Mouse (Mus musculus) embryonic facial prominence, embryonic 11.5 days (tissue): ENCODE measurements around the gene Ap3m1. TPM values are rescaled to one million over a fixed set of nuclear protein-coding genes. Genes with fewer than 3 reads are reported as not detected.

Source experiments
- ATAC-seq: fragments of 200-750 bp; cut with Nextera tagmentation; replicated peaks from 2 replicates; pipeline ENCODE4 v1.8.0; 2017; ENCODE audit warnings: low read depth; ENCODE audit not compliant: insufficient number of reproducible peaks, low FRiP score, low TSS enrichment
- DNase-seq: peaks from one replicate; pipeline ENCODE4 v3.0.0-alpha.2; 2015; ENCODE audit warnings: low spot score
- H3K27ac ChIP-seq: fragments of 300-500 bp; sonication (generic); replicated peaks from 2 replicates; pipeline ENCODE4 v1.5.1; 2014; ENCODE audit warnings: mild to moderate bottlenecking, low read depth, low read length, control low read depth
- H3K27me3 ChIP-seq: fragments of 300-500 bp; sonication (generic); 2 replicates; pipeline ENCODE4 v1.6.1; 2014; ENCODE audit warnings: mild to moderate bottlenecking, low read length, moderate library complexity, mixed read lengths; ENCODE audit not compliant: control insufficient read depth, insufficient read depth
- H3K36me3 ChIP-seq: fragments of 300-500 bp; sonication (generic); replicated peaks from 2 replicates; pipeline ENCODE4 v1.6.1; 2014; ENCODE audit warnings: low read depth, mild to moderate bottlenecking, low read length, moderate library complexity, mixed read lengths; ENCODE audit not compliant: control insufficient read depth, insufficient read depth
- H3K4me1 ChIP-seq: fragments of 300-500 bp; sonication (generic); 2 replicates; pipeline ENCODE4 v1.6.1; 2014; ENCODE audit warnings: low read length, mixed read lengths; ENCODE audit not compliant: control insufficient read depth, insufficient read depth
- H3K4me2 ChIP-seq: fragments of 300-500 bp; sonication (generic); 2 replicates; pipeline ENCODE4 v1.6.1; 2014; ENCODE audit warnings: low read depth, mild to moderate bottlenecking, control low read depth, low read length, moderate library complexity
- H3K4me3 ChIP-seq: fragments of 300-500 bp; sonication (generic); 2 replicates; pipeline ENCODE4 v1.5.1; 2014; ENCODE audit warnings: low read depth, low read length, control low read depth
- H3K9ac ChIP-seq: fragments of 300-500 bp; sonication (generic); replicated peaks from 2 replicates; pipeline ENCODE4 v1.6.1; 2014; ENCODE audit warnings: mild to moderate bottlenecking, control low read depth, low read length
- H3K9me3 ChIP-seq: fragments of 300-500 bp; sonication (generic); replicated peaks from 2 replicates; pipeline ENCODE4 v1.6.1; 2016; ENCODE audit warnings: mild to moderate bottlenecking, low read length, inconsistent platforms, mixed read lengths; ENCODE audit not compliant: control insufficient read depth
- WGBS: fragments of 180-500 bp; shearing (Covaris S2); extraction: QIAGEN DNeasy Blood & Tissue Kit; methylation state at CpG from one replicate; pipeline ENCODE4 v1.1.7; 2014; 5-methylcytosine and 5-hydroxymethylcytosine counted together
- polyA plus RNA-seq: library from polyadenylated mRNA; unstranded; fragments of >200 nt; fragmentation: Nextera tagmentation; extraction: Ambion mirVana; gene quantifications from 2 replicates; pipeline ENCODE4 v1.2.1, GENCODE M21; 2014

The Ap3m1 gene
- polyA plus RNA-seq, 1 experiment from 2014 or later, result 118 TPM

GRCm38 (mm10) chr14:21064321-21064720 lies 12.0 kb upstream of the Ap3m1 start:
- Histone ChIP-seq H3K9ac (no peak overlapping the region), H3K4me1 (no peaks in the 10 kb centered on the region), H3K4me2 (no peak overlapping the region), H3K27me3 (no peaks in the 10 kb centered on the region), H3K9me3 (no peaks in the 10 kb centered on the region), H3K36me3 (no peaks in the 10 kb centered on the region), H3K27ac (no peak overlapping the region), H3K4me3 (no peak overlapping the region)
- 22% methylated on average over 1 of the region's 1 CpGs for WGBS
- ATAC-seq (no peak), DNase-seq (peak; percentile 28)

DNA sequence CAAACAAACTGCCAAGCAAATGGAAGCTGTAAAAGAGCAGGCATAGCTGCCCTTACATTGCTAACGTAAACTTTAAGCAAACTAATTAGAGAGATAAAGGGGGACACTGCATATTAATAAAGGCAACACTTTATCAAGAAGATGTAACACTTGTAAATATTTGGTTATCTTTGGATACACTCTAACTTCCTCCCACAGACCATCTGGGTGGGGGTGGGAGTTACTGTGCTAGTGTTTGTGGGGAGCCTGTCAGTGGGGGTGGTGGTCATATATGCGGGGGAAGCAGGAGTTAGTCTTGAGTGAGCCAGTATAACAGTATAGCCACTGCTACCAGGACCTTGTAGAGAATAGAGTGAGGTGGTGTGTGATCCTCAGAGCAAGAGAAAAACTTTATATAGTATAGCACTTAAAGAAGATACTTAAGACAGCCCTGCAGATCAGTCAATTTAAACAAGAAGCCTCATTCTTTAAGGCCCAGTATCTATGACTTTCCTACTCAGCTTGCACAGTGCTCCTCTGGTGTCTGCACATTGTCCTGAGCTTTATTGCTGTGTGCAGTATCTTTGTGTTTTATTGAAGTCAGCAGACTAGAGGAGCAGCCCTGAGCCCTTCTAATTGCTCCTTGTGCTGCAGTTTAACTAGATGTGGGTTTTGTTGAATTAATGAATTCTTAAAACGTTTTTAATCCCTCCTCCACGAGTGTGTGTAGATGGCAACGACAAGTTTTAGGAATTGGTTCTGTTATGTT lies 10.6 kb upstream of the Ap3m1 start:
- H3K36me3 ChIP-seq, result no peaks in the 10 kb centered on the region
- DNase-seq (no peak), ATAC-seq (no peak)
- H3K27ac ChIP-seq, result no peak overlapping the region
- no peak overlapping the region for H3K4me3 ChIP-seq
- H3K4me2 ChIP-seq, result no peak overlapping the region
- WGBS, result 80% methylated on average over 5 of the region's 5 CpGs
- H3K9ac ChIP-seq, result no peak overlapping the region
- H3K4me1 ChIP-seq, result no peaks in the 10 kb centered on the region
- no peaks in the 10 kb centered on the region for H3K9me3 ChIP-seq
- no peaks in the 10 kb centered on the region for H3K27me3 ChIP-seq

DNA sequence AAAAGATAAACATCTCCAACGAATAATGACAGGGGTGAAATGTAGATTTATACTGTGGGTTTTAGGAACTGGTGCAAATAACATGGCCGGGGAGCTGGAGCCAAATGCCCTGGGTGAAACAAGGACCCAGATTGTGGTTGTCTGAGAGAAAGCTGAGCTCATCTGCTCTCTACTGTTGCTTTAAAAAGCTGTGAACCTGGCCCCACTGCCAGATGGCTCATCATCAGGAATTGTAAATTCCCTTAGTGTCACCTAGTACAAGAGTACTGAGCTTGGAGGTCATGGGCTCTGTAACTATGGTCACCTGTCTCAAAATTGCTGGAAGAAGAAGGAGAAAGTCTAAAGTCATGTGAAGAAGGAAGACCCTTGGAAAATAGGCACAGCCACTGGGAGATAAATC lies 6.7 kb upstream of the Ap3m1 start:
- Histone ChIP-seq H3K4me3 (no peak overlapping the region), H3K4me1 (no peaks in the 10 kb centered on the region), H3K9ac (no peak overlapping the region), H3K4me2 (no peak overlapping the region), H3K27ac (no peak overlapping the region), H3K27me3 (no peaks in the 10 kb centered on the region), H3K9me3 (no peaks in the 10 kb centered on the region), H3K36me3 (no peaks in the 10 kb centered on the region)
- no peak for ATAC-seq
- 86% methylated on average over 2 of the region's 2 CpGs for WGBS
- DNase-seq, result no peak

DNA sequence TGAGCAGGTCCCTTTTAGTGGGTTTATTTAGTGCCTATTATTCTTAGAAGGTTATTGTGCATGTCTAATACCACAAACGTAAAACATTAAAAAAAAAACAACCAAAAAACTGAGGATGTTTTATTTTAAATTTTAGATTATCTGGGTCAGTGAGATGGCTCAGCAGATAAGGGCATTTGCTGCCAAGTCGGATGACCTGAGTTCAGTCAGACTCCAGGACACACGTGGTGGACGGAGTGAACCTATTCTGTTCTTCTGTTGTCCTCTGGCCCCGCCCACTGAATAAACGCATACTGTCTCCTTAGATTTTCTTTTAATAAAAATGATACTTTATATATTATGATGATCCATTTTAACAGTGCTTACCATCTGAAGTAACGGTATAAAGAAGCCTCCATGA lies 1.3 kb upstream of the Ap3m1 start:
- DNase-seq, result no peak
- Histone ChIP-seq H3K27ac (no peak overlapping the region), H3K4me3 (no peak overlapping the region), H3K9me3 (no peaks in the 10 kb centered on the region), H3K9ac (no peak overlapping the region), H3K36me3 (no peaks in the 10 kb centered on the region), H3K27me3 (no peaks in the 10 kb centered on the region), H3K4me2 (no peak overlapping the region), H3K4me1 (no peaks in the 10 kb centered on the region)
- no peak for ATAC-seq
- WGBS, result 48% methylated on average over 7 of the region's 7 CpGs

- 11% methylated on average over 8 of the region's 8 CpGs for WGBS
Observed at GRCm38 (mm10) chr14:21053151-21053550, 843 bp upstream of the Ap3m1 start.

DNA sequence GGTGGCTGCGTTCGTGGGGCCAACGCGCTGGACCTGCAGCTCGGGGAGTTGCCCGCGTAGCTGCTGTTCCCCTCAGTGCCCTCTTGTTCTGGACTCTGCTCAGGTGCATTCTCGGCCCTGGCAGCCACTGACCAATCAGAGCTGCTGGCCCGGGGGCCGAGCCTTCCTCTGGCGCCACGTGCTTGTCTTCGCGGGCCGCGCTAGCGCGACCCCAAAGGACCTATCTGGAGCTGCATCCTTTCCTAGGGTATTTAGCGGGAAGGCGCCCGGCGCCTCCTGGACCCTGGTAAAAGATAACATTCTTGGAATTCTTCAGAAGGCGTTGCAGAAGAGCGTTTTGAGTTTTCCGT lies 448 bp upstream of the Ap3m1 start:
- under 1% methylated on average over 25 of the region's 25 CpGs for WGBS

More at GRCm38 (mm10) chr14:21053151-21053550, 843 bp upstream of the Ap3m1 start:
- no peak overlapping the region for H3K27ac ChIP-seq
- no peak for DNase-seq
- ATAC-seq, result no peak
- no peaks in the 10 kb centered on the region for H3K27me3 ChIP-seq
- H3K4me3 ChIP-seq, result peak overlapping the region; percentile 78
- peak overlapping the region; percentile 85 for H3K4me2 ChIP-seq
- H3K36me3 ChIP-seq, result no peaks in the 10 kb centered on the region
- no peaks in the 10 kb centered on the region for H3K4me1 ChIP-seq
- no peaks in the 10 kb centered on the region for H3K9me3 ChIP-seq
- peak overlapping the region; percentile 63 for H3K9ac ChIP-seq

DNA sequence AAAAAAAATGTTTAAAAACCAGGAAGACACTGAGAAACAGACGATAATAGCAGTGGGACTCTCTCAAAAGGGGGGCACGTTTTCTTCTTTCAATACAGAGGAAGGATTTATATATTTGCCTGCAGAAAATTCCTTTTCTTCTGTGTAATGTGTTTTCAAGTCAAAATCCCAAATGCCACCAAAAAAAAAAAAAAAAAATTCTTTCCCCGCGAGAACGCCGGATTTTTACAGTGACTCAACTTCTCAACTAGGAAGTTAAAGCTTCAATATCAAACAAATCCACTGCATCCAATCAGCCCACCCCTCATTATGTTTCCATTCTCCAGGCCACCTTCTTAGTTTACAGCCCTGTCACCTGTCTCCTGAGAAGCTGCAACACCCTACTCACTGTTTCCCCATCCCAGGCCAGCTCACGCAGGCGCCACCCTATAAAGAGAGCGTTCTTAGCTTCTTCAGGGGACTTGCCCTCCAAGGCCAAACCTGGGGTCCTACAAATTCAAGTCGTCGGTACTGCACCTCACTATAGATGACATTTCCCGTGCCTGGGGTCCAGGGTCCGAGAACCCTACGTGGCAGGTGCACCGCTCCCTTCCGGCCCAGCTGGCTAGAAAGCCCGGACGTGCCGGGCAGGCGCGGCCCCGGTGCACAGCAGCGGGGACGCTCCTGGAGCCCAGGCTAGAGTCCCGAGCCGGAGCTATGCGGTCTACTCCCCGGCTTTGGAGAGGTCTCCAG lies 762 bp downstream of the Ap3m1 start:
- DNase-seq (no peak), ATAC-seq (peak; percentile 36; the same call in 1 of the 2 replicates)
- Histone ChIP-seq H3K9ac (peak overlapping the region; percentile 77), H3K4me3 (peak overlapping the region; percentile 78), H3K36me3 (no peaks in the 10 kb centered on the region), H3K4me2 (peak overlapping the region; percentile 85), H3K27ac (peak overlapping the region; percentile 63), H3K9me3 (no peaks in the 10 kb centered on the region), H3K4me1 (no peaks in the 10 kb centered on the region), H3K27me3 (no peaks in the 10 kb centered on the region)
- WGBS, result 12% methylated on average over 28 of the region's 28 CpGs

More for the DNA sequence above, 448 bp upstream of the Ap3m1 start:
- Histone ChIP-seq H3K9me3 (no peaks in the 10 kb centered on the region), H3K27me3 (no peaks in the 10 kb centered on the region), H3K9ac (peak overlapping the region; percentile 63), H3K4me1 (no peaks in the 10 kb centered on the region), H3K36me3 (no peaks in the 10 kb centered on the region), H3K27ac (peak overlapping the region; percentile 63; the same call in 1 of the 2 replicates), H3K4me3 (peak overlapping the region; percentile 78), H3K4me2 (peak overlapping the region; percentile 85)
- peak; percentile 85 for ATAC-seq
- DNase-seq, result peak; percentile 85

DNA sequence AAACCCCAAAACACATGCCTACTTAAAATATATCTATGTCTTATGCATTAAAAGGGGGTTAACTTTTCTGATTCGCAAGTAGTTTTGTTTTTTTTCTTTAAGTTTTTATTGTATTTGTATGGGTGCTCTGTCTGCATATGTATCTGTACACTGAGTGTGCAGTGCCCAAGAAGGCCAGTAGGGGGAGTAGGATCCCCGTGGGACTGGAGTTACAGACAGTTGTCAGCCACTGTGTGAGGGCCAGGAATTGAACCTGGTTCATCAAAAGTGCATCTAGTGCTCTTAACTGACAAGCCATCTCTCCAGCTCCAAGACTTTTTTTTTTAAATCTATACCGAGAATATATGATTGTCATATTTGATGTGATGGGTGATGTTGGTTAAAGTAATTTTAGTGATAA lies 1.6 kb downstream of the Ap3m1 start:
- H3K36me3 ChIP-seq, result no peaks in the 10 kb centered on the region
- H3K27ac ChIP-seq, result no peak overlapping the region
- ATAC-seq, result no peak
- no peaks in the 10 kb centered on the region for H3K9me3 ChIP-seq
- no peaks in the 10 kb centered on the region for H3K27me3 ChIP-seq
- H3K4me3 ChIP-seq, result no peak overlapping the region
- no peak overlapping the region for H3K9ac ChIP-seq
- no peaks in the 10 kb centered on the region for H3K4me1 ChIP-seq
- no peak overlapping the region for H3K4me2 ChIP-seq
- WGBS, result 76% methylated on average over 3 of the region's 3 CpGs
- DNase-seq, result peak; percentile 42
